ENCODE assay signal across 15 mouse cellular contexts in the genomic region with DNA sequence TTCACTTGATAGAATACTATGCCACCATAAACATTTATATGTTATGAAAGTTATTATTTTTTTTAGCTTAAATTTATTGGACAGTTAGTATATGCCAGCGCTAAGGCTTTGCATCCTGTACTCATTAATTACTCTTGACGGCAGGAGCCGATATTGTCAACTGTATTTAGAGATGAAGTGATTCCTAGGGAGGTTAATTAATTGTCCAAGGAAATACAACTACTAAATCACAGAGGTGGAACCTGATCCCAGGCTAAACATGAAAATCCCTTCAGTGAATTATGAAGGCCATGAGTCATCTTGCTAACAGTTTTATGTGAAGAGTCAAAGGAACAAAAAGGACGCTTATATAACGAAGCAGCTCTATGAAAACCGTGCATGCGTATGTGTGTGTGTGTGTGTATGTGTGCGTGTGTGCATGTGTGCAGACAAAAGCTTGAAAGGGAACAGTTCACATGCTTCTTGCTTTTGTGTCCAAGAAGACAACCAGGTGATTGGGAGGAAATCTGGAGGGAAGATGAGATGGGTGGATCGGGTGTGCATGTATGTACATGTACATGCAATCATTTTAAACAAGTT.
DNase-seq lines count a peak whose midpoint lies in the region; ATAC-seq lines count a peak whose summit lies in the region.
"Had no signal": no experiment of that assay in that cellular context is flagged by ENCODE, and none has a peak within 500 bp of the region (broad histone marks: within the 10 kb centered on the region; RNA-seq: fewer than 3 reads in every experiment).

No protein-coding gene starts in this region.

- no peaks in the 10 kb centered on the region for H3K36me3 ChIP-seq in lung, embryonic 15.5 days
- H3K36me3 ChIP-seq: embryonic facial prominence, embryonic 12.5 days; forebrain, embryonic 12.5 days; heart, embryonic 10.5 days had no signal

- no peaks in the 10 kb centered on the region for H3K9me3 ChIP-seq in lung, embryonic 15.5 days
- H3K9me3 ChIP-seq: embryonic facial prominence, embryonic 12.5 days; forebrain, embryonic 12.5 days; heart, embryonic 10.5 days had no signal

- no peak overlapping the region for H3K4me3 ChIP-seq in lung, embryonic 15.5 days
- H3K4me3 ChIP-seq: embryonic facial prominence, embryonic 12.5 days; forebrain, embryonic 12.5 days; left cerebral cortex, adult 2 months had no signal

- peak overlapping the region; percentile 53 for H3K4me2 ChIP-seq in lung, embryonic 15.5 days
- H3K4me2 ChIP-seq: embryonic facial prominence, embryonic 12.5 days; forebrain, embryonic 12.5 days had no signal

- no peak for ATAC-seq in lung, embryonic 15.5 days (ENCODE audit: borderline replicate concordance, extremely low read depth, low FRiP score, low TSS enrichment)
- ATAC-seq in erythroid progenitor cell, adult 5-6 weeks (replicated peaks; ENCODE audit: low FRiP score, poor library complexity, severe bottlenecking), result no peak

- no peak overlapping the region for H3K27ac ChIP-seq in lung, embryonic 15.5 days
- H3K27ac ChIP-seq: embryonic facial prominence, embryonic 12.5 days; forebrain, embryonic 12.5 days; left cerebral cortex, adult 2 months had no signal

- no peaks in the 10 kb centered on the region for H3K27me3 ChIP-seq in lung, embryonic 15.5 days
- H3K27me3 ChIP-seq: embryonic facial prominence, embryonic 12.5 days; forebrain, embryonic 12.5 days had no signal

- intact Hi-C loops in left cerebral cortex, postnatal 10 days (cut with DNase I), result no loop called here

- 46% methylated on average over 9 of the region's 9 CpGs for WGBS in lung, embryonic 15.5 days

- peaks cover 11% of the 10 kb centered on the region for H3K4me1 ChIP-seq in lung, embryonic 15.5 days
- H3K4me1 ChIP-seq: embryonic facial prominence, embryonic 12.5 days; forebrain, embryonic 12.5 days had no signal

- no peak overlapping the region for H3K9ac ChIP-seq in lung, embryonic 15.5 days
- H3K9ac ChIP-seq: embryonic facial prominence, embryonic 12.5 days; forebrain, embryonic 12.5 days had no signal

- DNase-seq in adrenal gland, adult (ENCODE audit: inconsistent age in 2 of 2, low spot score in 1 of 2), result peak; percentile 51 to 82
- no peak for DNase-seq in adrenal gland, postnatal 4 days (ENCODE audit: low spot score in 2 of 2)
- no peak for DNase-seq in lung, postnatal 4 days
- peak; percentile 7 for DNase-seq in lung, postnatal 10 days
- no peak for DNase-seq in cerebellum, adult 9-11 months
- no peak for DNase-seq in left cerebral cortex, postnatal 10 days (ENCODE audit: extremely low spot score in 1 of 2, low spot score in 2 of 2)
- DNase-seq: cerebellum, postnatal 14 days; right cerebral cortex, postnatal 4 days; thymus, postnatal 4 days had no signal

Comparison
In these comparisons a context has a peak if more than half of its experiments do, and no peak if none do; other contexts are left out.
1. DNase-seq: peak in adrenal gland, adult (2 of 2) and lung, postnatal 10 days (single experiment); none in adrenal gland, postnatal 4 days (0 of 2), lung, postnatal 4 days (0 of 2), cerebellum, adult 9-11 months (single experiment) and left cerebral cortex, postnatal 10 days (0 of 2).